Mouse (Mus musculus) granulocyte monocyte progenitor cell, adult 5-6 weeks (primary cell): ENCODE measurements around the gene 5430419D17Rik. TPM values are rescaled to one million over a fixed set of nuclear protein-coding genes. Genes with fewer than 3 reads are reported as not detected.

Experiments
- ATAC-seq: replicated peaks from 2 replicates; pipeline ENCODE4 v1.8.0; 2016; ENCODE audit warnings: mild to moderate bottlenecking, moderate TSS enrichment, inconsistent platforms; ENCODE audit not compliant: poor library complexity, severe bottlenecking
- total RNA-seq, 2 experiments: library from RNA; stranded (forward) in 1 of 2; stranded (reverse) in 1 of 2; fragments of 200-712, 200-1000 nt in 1 of 2; fragments of >200 nt in 1 of 2; fragmentation: Nextera tagmentation in 1 of 2; gene quantifications; 2 replicates each; pipeline ENCODE4 v1.2.3; 2014 to 2017

5430419D17Rik gene
- not detected in 2 replicates for total RNA-seq (2014; fragmentation: Nextera tagmentation)
- not detected in 2 replicates for total RNA-seq (2017)

- no peak for ATAC-seq
Measured at GRCm38 (mm10) chr7:131174121-131174520, at the start of gene 5430419D17Rik. 5430419D17Rik (plus strand) TSS chr7:131174402.

DNA sequence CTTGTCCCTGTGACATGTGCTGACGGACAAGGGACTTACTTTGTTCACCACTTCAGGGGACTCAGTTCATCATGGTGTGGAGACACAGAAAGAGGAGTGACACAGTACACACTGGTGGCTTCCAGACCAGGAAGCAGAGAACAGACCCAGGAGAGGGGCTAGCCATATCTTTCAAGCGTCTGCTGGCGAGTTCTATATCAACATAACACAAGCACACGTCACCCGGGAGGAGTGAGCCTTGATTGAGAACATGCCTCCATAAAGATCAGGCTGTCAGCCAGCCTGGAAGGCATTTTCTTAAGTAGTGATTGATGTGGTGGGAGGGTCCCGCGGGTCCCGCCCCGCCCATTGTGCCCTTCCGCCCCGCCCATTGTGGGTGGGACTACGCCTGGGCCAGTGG, 44.2 kb upstream of the 5430419D17Rik start:
- ATAC-seq, result no peak

DNA sequence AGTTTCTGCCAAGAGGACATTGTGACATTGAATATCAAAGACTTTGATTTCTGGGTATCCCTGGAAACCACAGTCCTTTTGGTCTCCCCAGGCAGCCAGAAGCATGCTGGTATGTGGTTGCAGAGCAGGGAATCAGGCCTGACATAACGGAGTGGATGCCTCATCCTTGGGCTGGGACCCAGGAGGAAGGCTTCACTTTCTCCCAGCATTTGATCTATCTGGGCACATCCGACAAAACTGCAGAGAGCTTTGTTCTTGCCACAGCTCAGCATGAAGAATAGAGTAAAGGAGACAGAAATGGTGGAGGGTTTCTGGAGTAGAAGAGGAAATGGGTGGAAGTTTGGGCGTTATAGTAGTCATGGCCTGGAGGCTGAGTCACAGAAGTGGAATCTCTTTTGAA, 41.0 kb upstream of the 5430419D17Rik start:
- no peak for ATAC-seq

GRCm38 (mm10) chr7:131146214-131146613, 28.0 kb upstream of the 5430419D17Rik start, which contains the start of gene 4933402N03Rik:
4933402N03Rik (minus strand) TSS chr7:131146314.
- ATAC-seq, result no peak

DNA sequence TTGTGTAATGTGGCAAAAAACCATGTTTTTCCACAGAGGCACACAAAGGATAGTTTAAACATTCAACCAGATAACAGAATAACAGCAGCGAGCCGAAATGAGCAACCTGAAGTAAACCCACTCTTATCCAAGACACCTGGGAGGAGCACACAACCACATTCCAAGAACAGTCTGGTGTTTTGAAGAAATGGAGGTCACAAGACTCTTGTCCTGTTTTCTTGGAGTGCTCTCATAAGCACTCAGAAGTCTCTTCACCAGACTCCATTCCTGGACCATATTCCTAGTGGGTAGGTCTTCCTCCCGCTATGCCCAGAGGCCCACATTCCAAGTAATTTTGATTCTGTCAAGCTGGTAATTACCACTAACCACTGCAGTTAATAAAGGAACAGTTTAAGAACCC, 24.0 kb upstream of the 5430419D17Rik start:
- ATAC-seq, result no peak

GRCm38 (mm10) chr7:131153044-131153443, 21.2 kb upstream of the 5430419D17Rik start:
- no peak for ATAC-seq

DNA sequence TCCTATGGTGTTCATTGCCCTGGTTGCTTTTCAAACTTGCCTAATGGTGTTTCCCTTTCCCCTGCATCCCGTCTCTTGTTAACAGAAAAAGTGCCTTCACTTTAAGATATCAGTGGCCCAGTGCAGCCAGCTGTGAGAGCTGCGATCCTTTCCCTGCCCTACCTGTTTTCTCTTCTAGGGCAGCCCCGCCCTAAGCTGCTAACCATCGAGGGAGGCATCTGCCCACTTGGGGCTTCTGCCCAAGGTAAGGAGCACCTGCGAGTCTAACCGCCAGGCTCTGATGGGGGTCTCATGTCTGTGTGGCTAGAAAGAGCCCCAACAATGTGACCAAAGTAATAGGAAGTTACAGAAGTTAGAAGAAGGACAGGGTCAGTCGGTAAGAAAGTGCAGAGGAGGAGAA, 12.0 kb upstream of the 5430419D17Rik start:
- no peak for ATAC-seq

DNA sequence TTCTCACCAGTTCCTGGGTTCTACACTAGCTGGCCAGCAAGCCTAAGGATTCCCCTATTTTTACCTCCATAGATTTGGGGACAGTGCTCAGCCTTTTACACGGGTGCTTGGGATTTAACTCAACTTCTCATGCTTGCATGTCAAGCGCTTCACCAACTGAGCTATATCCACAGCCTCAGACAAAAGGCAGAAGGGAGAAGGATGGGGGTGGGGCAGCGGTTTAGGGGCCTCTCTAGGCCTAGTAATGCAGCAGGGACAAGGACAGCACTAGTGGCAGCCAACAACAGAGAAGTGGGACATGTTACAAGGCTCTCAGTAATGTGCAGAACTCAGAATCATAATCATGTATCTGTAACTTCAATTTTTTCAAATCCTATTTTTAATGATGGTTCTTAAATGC, 6.4 kb upstream of the 5430419D17Rik start:
- ATAC-seq, result no peak

DNA sequence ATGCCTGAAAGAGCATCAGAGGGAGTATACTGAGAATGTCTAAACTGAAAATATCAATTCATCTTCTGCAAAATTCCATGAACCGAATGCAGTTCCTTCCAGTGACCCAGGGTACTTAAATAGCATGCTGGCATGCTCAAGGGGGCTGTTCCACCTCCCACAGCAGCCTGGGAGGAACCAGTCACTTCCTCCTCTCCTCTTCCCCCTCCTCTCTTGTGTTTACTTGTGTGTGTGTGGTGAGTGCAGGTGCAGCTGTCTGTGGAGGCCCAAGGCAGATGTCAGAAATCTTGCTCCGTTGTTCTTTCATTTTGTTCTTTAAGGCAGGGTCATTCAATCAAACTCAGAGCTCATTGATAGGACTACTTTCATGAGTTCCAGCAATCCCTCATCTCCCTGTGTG, 5.1 kb upstream of the 5430419D17Rik start:
- no peak for ATAC-seq

GRCm38 (mm10) chr7:131182685-131183084, 8.5 kb downstream of the 5430419D17Rik start:
- ATAC-seq, result 0 out of 2 replicates have a peak, but pooled peaks have one; percentile 48

DNA sequence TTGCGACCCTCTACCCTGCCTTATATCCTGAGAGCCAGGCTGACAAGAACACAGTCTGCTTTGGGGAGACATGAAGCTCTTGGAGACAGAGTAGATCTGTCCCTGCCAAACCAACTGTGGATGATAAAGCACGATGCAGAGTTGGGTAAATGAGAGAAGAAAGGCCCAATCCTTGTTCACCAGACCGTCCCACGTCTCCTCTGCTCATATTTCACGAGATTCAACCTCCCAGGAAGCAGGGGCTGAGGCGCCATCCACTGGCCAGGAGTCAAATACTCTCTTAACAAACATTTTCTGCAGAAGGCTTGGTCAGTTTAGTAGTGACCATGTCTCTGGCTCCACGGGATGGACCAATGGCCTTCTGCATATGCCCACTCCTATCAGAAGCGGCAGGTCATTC, 10.1 kb downstream of the 5430419D17Rik start:
- ATAC-seq, result no peak

DNA sequence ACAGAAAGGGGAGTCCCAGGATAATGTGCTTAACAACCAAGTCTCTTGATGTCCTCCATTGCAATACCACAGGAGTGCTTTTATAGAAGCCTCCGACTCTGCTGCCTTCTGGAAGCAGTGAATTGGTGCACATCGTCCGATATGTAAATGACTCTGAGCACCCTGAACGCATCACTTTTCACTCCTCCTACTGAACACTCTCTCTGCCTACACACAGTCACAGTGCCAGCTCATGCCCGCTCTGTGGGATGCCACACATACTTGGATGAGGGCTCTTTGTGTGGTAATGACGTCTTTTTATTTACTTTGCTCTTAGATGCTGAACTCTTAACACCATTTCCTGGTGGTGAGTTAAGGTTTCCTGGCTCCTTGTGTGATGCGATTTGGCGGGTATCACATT, 12.8 kb downstream of the 5430419D17Rik start:
- ATAC-seq, result no peak

- no peak for ATAC-seq
Measured at GRCm38 (mm10) chr7:131187996-131188395, 13.8 kb downstream of the 5430419D17Rik start.

DNA sequence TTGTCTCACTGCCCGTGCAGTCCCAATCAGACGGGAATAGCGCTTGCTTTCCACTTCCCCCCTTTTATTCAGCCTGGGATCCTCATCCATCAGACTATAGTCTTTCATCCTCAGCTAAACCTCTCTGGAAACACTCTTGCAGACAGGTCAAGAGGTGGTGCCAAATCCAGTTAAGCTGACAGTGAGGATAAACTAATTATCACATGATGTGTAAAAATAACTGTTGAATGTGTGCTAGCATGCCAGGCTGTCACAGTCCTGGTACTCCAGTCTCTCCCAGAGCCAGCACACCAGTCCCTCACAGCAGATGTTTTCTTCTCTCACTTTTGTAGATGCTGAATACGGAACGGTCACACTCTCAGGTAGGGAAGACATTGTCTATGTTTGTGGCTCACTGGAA, 48.9 kb downstream of the 5430419D17Rik start:
- no peak for ATAC-seq

DNA sequence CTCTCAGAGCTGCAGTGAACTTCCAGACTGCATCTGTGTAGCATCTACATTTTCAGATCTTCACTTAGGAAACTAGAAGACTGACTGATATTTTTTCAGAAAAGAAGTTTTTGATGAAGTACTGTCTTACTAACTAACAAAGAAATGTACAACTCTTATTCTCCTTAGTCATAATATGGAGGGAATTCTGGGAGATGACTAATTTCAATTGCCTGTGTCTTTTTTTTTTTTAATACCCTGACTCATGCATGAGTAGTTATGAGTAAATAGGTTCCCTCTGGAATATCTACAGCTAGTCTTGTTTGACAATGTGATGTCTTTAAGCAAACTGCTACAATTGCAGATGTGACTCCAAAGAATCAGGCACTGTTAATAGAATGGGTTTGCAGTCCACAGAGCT, 61.9 kb downstream of the 5430419D17Rik start:
- ATAC-seq, result no peak

GRCm38 (mm10) chr7:131244993-131245392, 70.8 kb downstream of the 5430419D17Rik start:
- no peak for ATAC-seq

DNA sequence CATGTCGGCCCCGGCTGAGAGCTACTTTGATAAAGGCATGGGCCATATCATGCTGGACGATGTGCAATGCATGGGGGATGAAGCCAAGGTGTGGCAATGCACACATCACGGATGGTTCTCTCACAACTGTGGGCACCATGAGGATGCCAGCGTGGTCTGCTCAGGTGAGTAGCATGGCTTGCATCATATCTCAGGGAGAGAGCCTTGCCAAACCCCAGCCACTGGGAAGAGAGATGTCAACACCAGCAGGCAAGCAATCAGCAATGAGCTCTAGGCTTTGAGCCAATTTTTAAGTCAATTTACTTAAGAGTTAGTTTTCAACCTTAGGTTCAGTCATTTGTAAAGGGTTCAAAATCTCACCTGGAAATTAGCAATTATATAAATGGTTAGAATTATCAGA, 82.6 kb downstream of the 5430419D17Rik start:
- no peak for ATAC-seq

- ATAC-seq, result no peak
Measured at GRCm38 (mm10) chr7:131257309-131257708, 83.1 kb downstream of the 5430419D17Rik start.

DNA sequence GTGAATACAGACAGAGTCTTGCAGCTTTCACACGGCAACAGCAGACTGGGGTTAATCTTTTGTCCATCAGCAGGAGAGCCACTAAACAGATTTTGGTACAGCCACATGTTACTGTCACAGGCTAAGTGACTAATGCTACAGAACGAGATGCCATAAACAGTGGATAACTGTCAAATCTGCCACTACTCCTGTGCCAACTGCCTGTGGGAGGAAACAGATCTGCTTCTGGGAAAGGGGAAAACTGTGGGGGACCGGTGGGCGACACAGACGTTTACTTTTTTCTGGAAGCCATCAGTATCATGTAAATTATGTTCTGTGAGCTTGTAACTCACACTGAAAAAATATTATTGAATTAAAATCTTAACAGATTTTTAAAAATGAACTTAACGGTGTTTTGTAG, 86.7 kb downstream of the 5430419D17Rik start:
- ATAC-seq, result no peak

- no peak for ATAC-seq
Measured at GRCm38 (mm10) chr7:131264251-131264650, 90.0 kb downstream of the 5430419D17Rik start.

DNA sequence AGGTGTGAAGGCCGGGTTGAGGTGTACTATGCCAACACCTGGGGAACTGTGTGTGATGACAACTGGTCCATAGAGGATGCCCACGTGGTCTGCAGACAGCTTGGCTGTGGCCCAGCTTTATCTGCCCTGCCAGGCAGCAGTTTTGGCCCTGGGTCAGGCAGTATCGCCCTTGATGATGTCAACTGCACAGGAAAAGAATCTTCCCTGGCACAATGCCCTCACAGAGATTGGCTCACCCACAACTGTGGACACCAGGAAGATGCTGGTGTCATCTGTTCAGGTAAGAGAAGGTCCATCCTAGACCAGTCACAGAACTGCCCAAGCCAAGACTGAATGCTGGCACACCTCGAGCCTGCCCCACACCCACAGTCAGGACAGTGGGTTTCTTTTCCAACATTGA, 91.6 kb downstream of the 5430419D17Rik start:
- no peak for ATAC-seq

DNA sequence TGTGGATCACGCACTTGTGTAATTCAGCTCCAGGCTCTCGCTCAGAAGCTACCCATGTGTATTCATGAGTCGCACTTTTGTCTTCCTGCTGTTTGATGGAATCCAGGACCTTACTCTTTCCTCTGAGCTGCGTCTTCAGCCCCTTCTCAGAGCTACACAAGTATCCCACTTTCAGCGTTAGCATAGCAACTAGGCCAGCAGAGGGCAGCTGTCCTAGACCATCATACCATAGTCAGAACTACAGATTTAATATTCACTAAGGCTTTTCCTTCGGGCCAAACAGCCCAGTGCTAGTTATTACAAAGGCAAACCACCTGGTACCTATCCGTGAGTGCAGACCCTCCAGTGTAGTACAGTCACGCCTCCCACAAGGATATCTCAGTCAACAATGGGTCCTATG, 122.9 kb downstream of the 5430419D17Rik start:
- ATAC-seq, result no peak

DNA sequence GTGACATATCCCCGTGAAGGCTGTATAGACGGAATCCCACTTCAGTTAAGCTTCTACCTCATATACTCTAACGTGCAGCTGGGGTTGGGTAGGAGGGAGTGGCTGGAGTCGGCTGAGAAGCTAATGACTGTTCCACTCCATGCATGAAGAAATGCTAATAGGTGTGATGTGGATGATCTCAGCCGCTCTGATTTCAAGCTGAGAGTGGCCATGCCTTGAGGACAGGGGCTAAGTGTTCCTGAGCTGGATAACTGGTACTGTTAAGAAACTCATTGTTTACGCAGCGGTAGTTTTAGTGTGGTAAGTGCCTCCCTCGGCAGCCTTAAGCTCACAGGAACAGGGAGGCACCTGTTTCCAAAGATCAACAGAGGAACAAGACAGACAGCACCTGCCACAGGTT, 129.1 kb downstream of the 5430419D17Rik start:
- no peak for ATAC-seq
